Mouse (Mus musculus) erythroblast, embryonic 14.5 days (primary cell): Measurements from ENCODE around the gene Tppp.
"Not testable (repeated sequence)": the region's sequence is repeated elsewhere in the genome, so short reads cannot be mapped to it uniquely, and the experiment has no call there.

Source experiments
- GATA1 ChIP-seq: IDR thresholded peaks from 2 replicates; pipeline ENCODE4 v1.6.1; 2012; ENCODE audit warnings: low read length, inconsistent platforms, mixed read lengths
- TAL1 ChIP-seq: IDR thresholded peaks from 3 replicates; pipeline ENCODE4 v1.6.1; 2012; ENCODE audit warnings: low read length, inconsistent platforms, mixed read lengths

DNA sequence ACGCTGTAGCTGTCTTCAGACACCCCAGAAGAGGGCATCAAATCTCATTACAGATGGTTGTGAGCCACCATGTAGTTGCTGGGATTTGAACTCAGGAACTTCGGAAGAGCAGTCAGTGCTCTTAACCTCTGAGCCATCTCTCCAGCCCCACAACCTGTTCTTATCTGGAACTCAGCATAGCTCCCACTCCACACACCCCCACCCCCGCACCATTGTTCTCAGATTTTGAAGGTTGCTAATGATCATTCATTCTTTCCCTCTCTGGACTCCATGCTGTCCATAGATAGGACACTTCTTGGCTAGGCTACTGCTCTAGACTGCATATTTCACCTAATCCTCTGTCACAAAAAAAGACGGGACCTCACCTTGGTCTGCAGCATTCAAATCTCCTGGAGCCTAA lies 2.3 kb upstream of the Tppp start:
- TF ChIP-seq GATA1, TAL1: not testable (repeated sequence)
